Mouse (Mus musculus): ENCODE measurements at regions not wholly inside any gene's neighbourhood (a gene's known extent, or its start where the extent isn't known, plus 50 kb on each side); places are given as distances from the start of the nearest gene placed in this dataset.

GRCm38 (mm10) chr3:143609673-143610072 is 595.3 kb downstream of the Lmo4 start:
- Histone ChIP-seq H3K4me2 (ENCODE audit: low read length) (no peak overlapping the region), H3K4me1 (ENCODE audit: control insufficient read depth in 2 of 2, insufficient read depth in 2 of 2, low read length in 2 of 2) (no peaks in the 10 kb centered on the region), H3K27ac (replicated peaks in 1 of 2; ENCODE audit: control insufficient read depth in 1 of 2, insufficient read depth in 1 of 2, low read depth in 2 of 2, low read length in 2 of 2) (no peak overlapping the region), H3K9me3 (ENCODE audit: control insufficient read depth, low read length) (no peaks in the 10 kb centered on the region), H3K4me3 (ENCODE audit: control insufficient read depth in 1 of 2, insufficient read depth in 1 of 2, low read depth in 1 of 2, low read length in 2 of 2) (no peak overlapping the region), H3K9ac (ENCODE audit: low read length) (no peak overlapping the region), H3K36me3 (ENCODE audit: control insufficient read depth, insufficient read depth, low read length) (no peaks in the 10 kb centered on the region), H3K27me3 (ENCODE audit: control insufficient read depth, insufficient read depth, low read length) (no peaks in the 10 kb centered on the region)
- 71% methylated on average over 2 of the region's 2 CpGs for WGBS
- ATAC-seq (ENCODE audit: insufficient number of reproducible peaks, insufficient read depth, low FRiP score, low read depth) = no peak

GRCm38 (mm10) chr3:143599120-143599519 is 605.9 kb downstream of the Lmo4 start:
- Histone ChIP-seq H3K4me3 (ENCODE audit: control insufficient read depth in 1 of 2, insufficient read depth in 1 of 2, low read depth in 1 of 2, low read length in 2 of 2) (no peak overlapping the region), H3K9ac (ENCODE audit: low read length) (no peak overlapping the region), H3K9me3 (ENCODE audit: control insufficient read depth, low read length) (no peaks in the 10 kb centered on the region), H3K36me3 (ENCODE audit: control insufficient read depth, insufficient read depth, low read length) (no peaks in the 10 kb centered on the region), H3K4me2 (ENCODE audit: low read length) (no peak overlapping the region), H3K27ac (replicated peaks in 1 of 2; ENCODE audit: control insufficient read depth in 1 of 2, insufficient read depth in 1 of 2, low read depth in 2 of 2, low read length in 2 of 2) (no peak overlapping the region), H3K4me1 (ENCODE audit: control insufficient read depth in 2 of 2, insufficient read depth in 2 of 2, low read length in 2 of 2) (peaks cover 6 to 11% of the 10 kb centered on the region in 2 experiments; a peak in 3 of 4 replicates), H3K27me3 (ENCODE audit: control insufficient read depth, insufficient read depth, low read length) (no peaks in the 10 kb centered on the region)
- WGBS = 42% methylated on average over 2 of the region's 2 CpGs
- ATAC-seq (ENCODE audit: insufficient number of reproducible peaks, insufficient read depth, low FRiP score, low read depth) = no peak

GRCm38 (mm10) chr3:143596949-143597593 is 607.9 kb downstream of the Lmo4 start:
- Histone ChIP-seq H3K27me3 (ENCODE audit: control insufficient read depth, insufficient read depth, low read length) (no peaks in the 10 kb centered on the region), H3K36me3 (ENCODE audit: control insufficient read depth, insufficient read depth, low read length) (no peaks in the 10 kb centered on the region), H3K9ac (ENCODE audit: low read length) (no peak overlapping the region), H3K27ac (replicated peaks in 1 of 2; ENCODE audit: control insufficient read depth in 1 of 2, insufficient read depth in 1 of 2, low read depth in 2 of 2, low read length in 2 of 2) (peak overlapping the region in 1 of 2 experiments; percentile 19; a peak in 2 of 4 replicates), H3K4me2 (ENCODE audit: low read length) (peak overlapping the region; percentile 31), H3K9me3 (ENCODE audit: control insufficient read depth, low read length) (no peaks in the 10 kb centered on the region), H3K4me1 (ENCODE audit: control insufficient read depth in 2 of 2, insufficient read depth in 2 of 2, low read length in 2 of 2) (peaks cover 6 to 11% of the 10 kb centered on the region in 2 experiments; a peak in 3 of 4 replicates), H3K4me3 (ENCODE audit: control insufficient read depth in 1 of 2, insufficient read depth in 1 of 2, low read depth in 1 of 2, low read length in 2 of 2) (no peak overlapping the region)
- no peak for ATAC-seq (ENCODE audit: insufficient number of reproducible peaks, insufficient read depth, low FRiP score, low read depth)
- 16% methylated on average over 11 of the region's 11 CpGs for WGBS

GRCm38 (mm10) chr3:143596011-143596683 is 608.9 kb downstream of the Lmo4 start:
- Histone ChIP-seq H3K9ac (ENCODE audit: low read length) (no peak overlapping the region), H3K9me3 (ENCODE audit: control insufficient read depth, low read length) (no peaks in the 10 kb centered on the region), H3K4me1 (ENCODE audit: control insufficient read depth in 2 of 2, insufficient read depth in 2 of 2, low read length in 2 of 2) (peaks cover 6 to 11% of the 10 kb centered on the region in 2 experiments; a peak in 3 of 4 replicates), H3K4me3 (ENCODE audit: control insufficient read depth in 1 of 2, insufficient read depth in 1 of 2, low read depth in 1 of 2, low read length in 2 of 2) (no peak overlapping the region), H3K36me3 (ENCODE audit: control insufficient read depth, insufficient read depth, low read length) (no peaks in the 10 kb centered on the region), H3K27ac (replicated peaks in 1 of 2; ENCODE audit: control insufficient read depth in 1 of 2, insufficient read depth in 1 of 2, low read depth in 2 of 2, low read length in 2 of 2) (no peak overlapping the region), H3K4me2 (ENCODE audit: low read length) (no peak overlapping the region), H3K27me3 (ENCODE audit: control insufficient read depth, insufficient read depth, low read length) (no peaks in the 10 kb centered on the region)
- ATAC-seq (ENCODE audit: insufficient number of reproducible peaks, insufficient read depth, low FRiP score, low read depth) = no peak
- WGBS = 77% methylated on average over 5 of the region's 5 CpGs

GRCm38 (mm10) chr3:143595081-143595480 is 609.9 kb downstream of the Lmo4 start:
- Histone ChIP-seq H3K4me1 (ENCODE audit: control insufficient read depth in 2 of 2, insufficient read depth in 2 of 2, low read length in 2 of 2) (peaks cover 6 to 11% of the 10 kb centered on the region in 2 experiments; a peak in 3 of 4 replicates), H3K27me3 (ENCODE audit: control insufficient read depth, insufficient read depth, low read length) (no peaks in the 10 kb centered on the region), H3K27ac (replicated peaks in 1 of 2; ENCODE audit: control insufficient read depth in 1 of 2, insufficient read depth in 1 of 2, low read depth in 2 of 2, low read length in 2 of 2) (no peak overlapping the region; a peak in 1 of 4 replicates), H3K9me3 (ENCODE audit: control insufficient read depth, low read length) (no peaks in the 10 kb centered on the region), H3K4me3 (ENCODE audit: control insufficient read depth in 1 of 2, insufficient read depth in 1 of 2, low read depth in 1 of 2, low read length in 2 of 2) (no peak overlapping the region), H3K4me2 (ENCODE audit: low read length) (no peak overlapping the region), H3K36me3 (ENCODE audit: control insufficient read depth, insufficient read depth, low read length) (no peaks in the 10 kb centered on the region), H3K9ac (ENCODE audit: low read length) (no peak overlapping the region)
- WGBS = 80% methylated on average over 2 of the region's 2 CpGs
- ATAC-seq (ENCODE audit: insufficient number of reproducible peaks, insufficient read depth, low FRiP score, low read depth) = no peak

GRCm38 (mm10) chr3:143594676-143595075 is 610.3 kb downstream of the Lmo4 start:
- H3K36me3 ChIP-seq (ENCODE audit: control insufficient read depth, insufficient read depth, low read length) = no peaks in the 10 kb centered on the region
- no peaks in the 10 kb centered on the region for H3K27me3 ChIP-seq (ENCODE audit: control insufficient read depth, insufficient read depth, low read length)
- H3K27ac ChIP-seq (replicated peaks in 1 of 2; ENCODE audit: control insufficient read depth in 1 of 2, insufficient read depth in 1 of 2, low read depth in 2 of 2, low read length in 2 of 2) = no peak overlapping the region; a peak in 1 of 4 replicates
- H3K9ac ChIP-seq (ENCODE audit: low read length) = no peak overlapping the region
- H3K9me3 ChIP-seq (ENCODE audit: control insufficient read depth, low read length) = no peaks in the 10 kb centered on the region
- H3K4me1 ChIP-seq (ENCODE audit: control insufficient read depth in 2 of 2, insufficient read depth in 2 of 2, low read length in 2 of 2) = peaks cover 6 to 11% of the 10 kb centered on the region in 2 experiments; a peak in 3 of 4 replicates
- no peak overlapping the region for H3K4me3 ChIP-seq (ENCODE audit: control insufficient read depth in 1 of 2, insufficient read depth in 1 of 2, low read depth in 1 of 2, low read length in 2 of 2)
- no peak for ATAC-seq (ENCODE audit: insufficient number of reproducible peaks, insufficient read depth, low FRiP score, low read depth)
- no peak overlapping the region for H3K4me2 ChIP-seq (ENCODE audit: low read length)
- 67% methylated on average over 7 of the region's 7 CpGs for WGBS

GRCm38 (mm10) chr3:143586653-143587052 is 618.4 kb downstream of the Lmo4 start:
- no peaks in the 10 kb centered on the region for H3K36me3 ChIP-seq (ENCODE audit: control insufficient read depth, insufficient read depth, low read length)
- H3K27me3 ChIP-seq (ENCODE audit: control insufficient read depth, insufficient read depth, low read length) = no peaks in the 10 kb centered on the region
- ATAC-seq (ENCODE audit: insufficient number of reproducible peaks, insufficient read depth, low FRiP score, low read depth) = no peak
- 87% methylated on average over 5 of the region's 5 CpGs for WGBS
- no peaks in the 10 kb centered on the region for H3K9me3 ChIP-seq (ENCODE audit: control insufficient read depth, low read length)
- peaks cover 0 to 4% of the 10 kb centered on the region in 2 experiments; a peak in 2 of 4 replicates for H3K4me1 ChIP-seq (ENCODE audit: control insufficient read depth in 2 of 2, insufficient read depth in 2 of 2, low read length in 2 of 2)
- no peak overlapping the region for H3K9ac ChIP-seq (ENCODE audit: low read length)
- H3K4me2 ChIP-seq (ENCODE audit: low read length) = no peak overlapping the region
- H3K4me3 ChIP-seq (ENCODE audit: control insufficient read depth in 1 of 2, insufficient read depth in 1 of 2, low read depth in 1 of 2, low read length in 2 of 2) = no peak overlapping the region
- H3K27ac ChIP-seq (replicated peaks in 1 of 2; ENCODE audit: control insufficient read depth in 1 of 2, insufficient read depth in 1 of 2, low read depth in 2 of 2, low read length in 2 of 2) = no peak overlapping the region

Data from heart, embryonic 14.5 days (tissue).